Mouse (Mus musculus) small intestine, adult 2 months (tissue): ENCODE data around the gene Timd2. TPM values are rescaled to one million over a fixed set of nuclear protein-coding genes. Genes with fewer than 3 reads are reported as not detected.
"Not testable (repeated sequence)": the region's sequence is repeated elsewhere in the genome, so short reads cannot be mapped to it uniquely, and the experiment has no call there.

Experiments used
- H3K27ac ChIP-seq: fragments of 200-500 bp; 2 replicates; pipeline ENCODE4 v1.5.1; 2012; ENCODE audit warnings: low read depth, low read length, control low read depth, inconsistent platforms; ENCODE audit not compliant: insufficient read depth
- H3K27me3 ChIP-seq: fragments of 200-500 bp; 2 replicates; pipeline ENCODE4 v1.6.1; 2012; ENCODE audit warnings: mild to moderate bottlenecking, moderate library complexity, low read length, inconsistent platforms; ENCODE audit not compliant: control insufficient read depth, insufficient read depth
- H3K36me3 ChIP-seq: fragments of 200-500 bp; 2 replicates; pipeline ENCODE4 v1.6.1; 2012; ENCODE audit warnings: mild to moderate bottlenecking, low read length, control low read depth, inconsistent platforms; ENCODE audit not compliant: control insufficient read depth, insufficient read depth
- H3K4me1 ChIP-seq: fragments of 200-500 bp; 2 replicates; pipeline ENCODE4 v1.6.1; 2012; ENCODE audit warnings: low read length, inconsistent platforms, mixed read lengths; ENCODE audit not compliant: control insufficient read depth, insufficient read depth, insufficient read length
- H3K4me3 ChIP-seq: fragments of 200-500 bp; 2 replicates; pipeline ENCODE4 v1.5.1; 2012; ENCODE audit warnings: low read depth, mild to moderate bottlenecking, control low read depth, inconsistent platforms, low read length, moderate library complexity
- CTCF ChIP-seq: fragments of 200-500 bp; IDR thresholded peaks from 2 replicates; pipeline ENCODE4 v1.5.1; 2012; ENCODE audit warnings: low read depth, mild to moderate bottlenecking, control low read depth, inconsistent platforms, low read length, moderate library complexity, mixed read lengths; ENCODE audit not compliant: insufficient replicate concordance, insufficient read length; ENCODE audit errors: extremely low read depth
- POLR2A ChIP-seq: fragments of 200-500 bp; IDR thresholded peaks from 2 replicates; pipeline ENCODE4 v1.6.1; 2012; ENCODE audit warnings: low read depth, mild to moderate bottlenecking, control low read depth, inconsistent platforms, low read length, moderate library complexity
- WGBS: fragments of 180-500 bp; shearing (Covaris S2); methylation state at CpG from one replicate; pipeline ENCODE4 v1.1.7; 2018; 5-methylcytosine and 5-hydroxymethylcytosine counted together
- polyA plus RNA-seq: library from polyadenylated mRNA; depleted of rRNA; stranded (reverse); fragments of >200 nt; gene quantifications from 2 replicates; pipeline ENCODE4 v1.2.3, GENCODE M21; 2012; rRNA removed

The Timd2 gene
- 4.9 TPM in 1 of 2 replicates, not detected in the other for polyA plus RNA-seq

DNA sequence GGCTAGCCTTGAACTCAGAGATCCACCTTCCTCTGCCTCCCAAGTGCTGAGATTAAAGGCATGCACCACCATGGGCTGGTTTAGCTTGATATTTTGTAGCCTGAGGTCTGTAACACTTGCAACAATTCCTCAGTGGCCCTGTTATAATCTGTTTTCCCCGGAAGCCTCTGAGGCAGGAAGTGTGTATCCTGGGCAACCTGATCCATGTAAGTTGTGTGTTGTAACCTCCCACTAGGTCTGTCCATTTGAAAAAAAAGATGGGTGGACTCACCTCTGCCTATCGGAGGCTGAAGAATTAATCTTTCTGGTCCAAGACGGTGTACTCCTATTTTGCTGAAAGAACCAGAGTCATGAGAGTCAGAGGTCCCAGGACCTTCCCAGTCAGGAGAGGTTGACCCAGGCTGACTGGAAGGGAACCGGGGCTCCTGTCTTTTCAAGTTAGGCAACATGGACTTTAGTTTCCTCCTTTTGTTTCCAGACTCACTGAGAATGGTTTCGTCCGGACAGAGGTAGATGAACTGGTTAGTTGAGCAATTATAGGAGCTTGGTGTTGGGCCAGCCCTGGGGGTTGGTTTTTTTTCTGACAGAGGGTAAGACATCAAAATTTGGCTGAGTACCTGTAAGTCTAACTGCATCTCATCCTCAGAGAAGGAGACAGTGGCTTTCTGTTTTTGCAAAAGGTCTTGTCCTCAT is at the start of gene Timd2:
Gene Timd2 (minus strand): TSS at position 398 of the 693 bp plus-strand sequence.
- H3K4me3 ChIP-seq: no peak within 1 kb of the TSS
- no peak for TF ChIP-seq CTCF
- no peak for TF ChIP-seq POLR2A
- H3K27ac ChIP-seq: no peak within 1 kb of the TSS
- no peaks in the 10 kb centered on the region for H3K4me1 ChIP-seq
- WGBS: 70% methylated on average over 6 of the region's 6 CpGs
- H3K27me3 ChIP-seq: no peaks in the 10 kb centered on the region
- H3K36me3 ChIP-seq: no peaks in the 10 kb centered on the region

- H3K4me1 ChIP-seq, H3K36me3 ChIP-seq, H3K4me3 ChIP-seq, H3K27me3 ChIP-seq, H3K27ac ChIP-seq: not testable (repeated sequence)
- 73% methylated on average over 6 of the region's 6 CpGs for WGBS
Measured at GRCm38 (mm10) chr11:46755714-46756113, 48.9 kb upstream of the Timd2 start.

- no peaks in the 10 kb centered on the region for H3K36me3 ChIP-seq
- H3K27me3 ChIP-seq: no peaks in the 10 kb centered on the region
- H3K27ac ChIP-seq: no peak overlapping the region
- no peak overlapping the region for H3K4me3 ChIP-seq
- 92% methylated on average over 4 of the region's 4 CpGs for WGBS
- no peak for TF ChIP-seq CTCF
- TF ChIP-seq POLR2A: no peak
- H3K4me1 ChIP-seq: no peaks in the 10 kb centered on the region
Measured at GRCm38 (mm10) chr11:46754669-46755068, 47.8 kb upstream of the Timd2 start.

DNA sequence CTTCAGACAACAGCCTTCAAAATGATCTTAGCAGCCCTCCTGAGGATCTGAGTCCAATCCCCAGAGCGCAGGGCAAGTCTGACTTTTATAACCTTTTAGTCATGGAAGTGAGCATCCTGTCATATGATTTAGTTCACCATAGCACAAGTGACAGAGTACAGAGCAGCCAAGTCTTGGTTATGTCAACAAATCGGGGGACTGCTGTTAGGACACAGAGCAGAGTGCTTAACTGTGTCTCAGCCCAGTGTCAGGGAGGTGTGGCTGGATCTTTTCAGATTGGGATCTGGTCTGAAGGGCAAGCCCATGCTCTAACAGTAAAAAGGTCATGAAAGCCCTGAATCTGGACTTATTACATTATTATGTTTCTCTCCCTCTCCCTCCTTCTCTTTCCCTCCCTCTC is 46.8 kb upstream of the Timd2 start:
- Histone ChIP-seq H3K36me3 (no peaks in the 10 kb centered on the region), H3K4me1 (no peaks in the 10 kb centered on the region), H3K27me3 (no peaks in the 10 kb centered on the region), H3K4me3 (no peak overlapping the region), H3K27ac (no peak overlapping the region)
- WGBS: 41% methylated on average over 2 of the region's 2 CpGs
- no peak for TF ChIP-seq CTCF
- no peak for TF ChIP-seq POLR2A

DNA sequence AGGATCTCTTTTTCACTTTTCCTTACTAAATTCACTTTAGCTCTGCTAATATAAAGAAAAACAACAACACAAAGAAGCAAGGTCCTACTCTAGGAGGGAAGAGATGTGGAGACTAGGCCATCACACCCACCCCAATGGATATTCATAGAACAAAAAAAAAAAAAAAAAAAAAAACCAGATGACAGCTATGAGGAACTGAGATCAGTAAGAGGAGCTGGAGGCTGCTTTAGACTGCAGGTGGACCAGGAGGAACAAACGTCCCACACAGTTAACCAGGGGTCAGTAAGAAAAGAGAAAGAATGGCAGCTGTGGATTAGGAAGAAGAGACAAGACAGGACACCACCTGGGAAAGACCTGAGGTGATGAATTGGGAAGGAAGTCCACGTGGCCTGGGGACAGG is 41.1 kb upstream of the Timd2 start:
- 39% methylated on average over 2 of the region's 2 CpGs for WGBS
- TF ChIP-seq CTCF (no peak), POLR2A (no peak)
- Histone ChIP-seq H3K4me3 (no peak overlapping the region), H3K36me3 (no peaks in the 10 kb centered on the region), H3K27me3 (no peaks in the 10 kb centered on the region), H3K4me1 (no peaks in the 10 kb centered on the region), H3K27ac (no peak overlapping the region)

DNA sequence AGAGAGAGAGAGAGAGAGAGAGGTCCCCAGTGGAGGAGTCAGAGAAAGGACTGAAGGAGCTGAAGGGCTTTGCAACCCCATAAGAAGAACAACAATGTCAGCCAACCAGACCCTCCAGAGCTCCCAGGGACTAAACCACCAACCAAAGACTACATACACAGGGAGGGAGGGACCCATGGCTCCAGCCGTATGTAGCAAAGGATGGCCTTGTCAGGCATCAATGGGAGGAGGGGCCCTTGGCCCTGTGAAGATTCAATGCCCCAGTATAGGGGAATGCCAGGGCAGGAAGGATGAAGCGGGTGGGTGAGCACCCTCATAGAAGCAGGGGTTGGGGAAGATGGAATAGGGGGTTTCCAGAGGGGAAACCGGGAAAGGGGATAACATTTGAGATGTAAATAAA is 34.9 kb upstream of the Timd2 start:
- H3K27ac ChIP-seq: no peak overlapping the region
- H3K27me3 ChIP-seq: no peaks in the 10 kb centered on the region
- H3K4me1 ChIP-seq: no peaks in the 10 kb centered on the region
- no peaks in the 10 kb centered on the region for H3K36me3 ChIP-seq
- TF ChIP-seq CTCF: no peak
- no peak for TF ChIP-seq POLR2A
- 76% methylated on average over 3 of the region's 3 CpGs for WGBS
- H3K4me3 ChIP-seq: no peak overlapping the region

DNA sequence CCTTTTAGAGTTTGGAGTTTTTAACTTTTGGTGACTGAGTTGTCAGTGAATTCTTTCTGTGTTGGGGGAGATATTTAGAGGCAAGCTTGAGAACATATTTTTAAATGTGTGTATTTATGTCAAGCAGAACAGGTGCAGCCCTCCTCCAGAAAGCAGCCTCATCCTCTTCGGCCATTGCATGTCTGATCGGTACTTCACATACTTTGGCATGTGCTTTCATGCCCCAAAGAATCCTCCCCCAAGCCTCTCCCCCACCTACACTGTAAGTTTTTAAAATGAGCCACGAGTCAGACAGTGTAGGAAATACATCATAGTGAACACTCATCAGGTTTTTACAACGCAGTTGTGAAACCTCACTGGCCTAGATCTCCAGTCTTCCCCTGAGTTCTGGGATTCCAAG is 34.0 kb upstream of the Timd2 start:
- H3K36me3 ChIP-seq: no peaks in the 10 kb centered on the region
- TF ChIP-seq POLR2A (no peak), CTCF (no peak)
- 72% methylated on average over 4 of the region's 4 CpGs for WGBS

More for the DNA sequence above, 34.0 kb upstream of the Timd2 start:
- H3K4me3 ChIP-seq: no peak overlapping the region
- H3K27ac ChIP-seq: no peak overlapping the region
- H3K27me3 ChIP-seq: no peaks in the 10 kb centered on the region
- no peaks in the 10 kb centered on the region for H3K4me1 ChIP-seq
